Mouse (Mus musculus): ENCODE measurements around the gene Zbtb9. TPM values are rescaled to one million over a fixed set of nuclear protein-coding genes. Genes with fewer than 3 reads are reported as not detected.
"Not testable (repeated sequence)": the region's sequence is repeated elsewhere in the genome, so short reads cannot be mapped to it uniquely, and the experiment has no call there.

Gene Zbtb9
- polyA plus RNA-seq (2014; fragmentation: Nextera tagmentation; extraction: Ambion mirVana), result 6.3 and 12.8 TPM in 2 replicates

GRCm38 (mm10) chr17:26972703-26973574, at the start of gene Zbtb9:
Gene Zbtb9, plus strand, starts transcription at chr17:26973167.
- peak within 1 kb of the TSS; percentile 83 for H3K27ac ChIP-seq (ENCODE audit: low read depth, low read length)
- peaks cover 34% of the 10 kb centered on the region for H3K36me3 ChIP-seq (ENCODE audit: control insufficient read depth, insufficient read depth, low read length)
- H3K4me1 ChIP-seq (ENCODE audit: control insufficient read depth, insufficient read depth, low read length), result peaks cover 20% of the 10 kb centered on the region
- H3K4me2 ChIP-seq (replicated peaks; ENCODE audit: low read depth, low read length), result peak within 1 kb of the TSS; percentile 82
- H3K9ac ChIP-seq (ENCODE audit: low read depth, low read length), result peak within 1 kb of the TSS; percentile 83
- H3K4me3 ChIP-seq (ENCODE audit: low read length), result peak within 1 kb of the TSS; percentile 78
- H3K9me3 ChIP-seq (ENCODE audit: control insufficient read depth, low read length), result no peaks in the 10 kb centered on the region
- no peaks in the 10 kb centered on the region for H3K27me3 ChIP-seq (ENCODE audit: control insufficient read depth, insufficient read depth, low read length)
- peak; percentile 98 for ATAC-seq (ENCODE audit: low FRiP score, low TSS enrichment)
- under 1% methylated on average over 72 of the region's 75 CpGs for WGBS

- H3K27ac ChIP-seq (ENCODE audit: low read depth, low read length); H3K4me2 ChIP-seq (replicated peaks; ENCODE audit: low read depth, low read length); H3K27me3 ChIP-seq (ENCODE audit: control insufficient read depth, insufficient read depth, low read length); H3K9ac ChIP-seq (ENCODE audit: low read depth, low read length); H3K4me3 ChIP-seq (ENCODE audit: low read length); H3K4me1 ChIP-seq (ENCODE audit: control insufficient read depth, insufficient read depth, low read length); ATAC-seq (ENCODE audit: low FRiP score, low TSS enrichment); H3K9me3 ChIP-seq (ENCODE audit: control insufficient read depth, low read length): not testable (repeated sequence)
- 95% methylated on average over 9 of the region's 9 CpGs for WGBS
- peaks cover 42% of the 10 kb centered on the region for H3K36me3 ChIP-seq (ENCODE audit: control insufficient read depth, insufficient read depth, low read length)
Observed at GRCm38 (mm10) chr17:26925414-26925813, 47.6 kb upstream of the Zbtb9 start.

GRCm38 (mm10) chr17:26931795-26932194, 41.2 kb upstream of the Zbtb9 start:
- H3K9ac ChIP-seq (ENCODE audit: low read depth, low read length); H3K4me3 ChIP-seq (ENCODE audit: low read length); H3K27me3 ChIP-seq (ENCODE audit: control insufficient read depth, insufficient read depth, low read length); H3K27ac ChIP-seq (ENCODE audit: low read depth, low read length); H3K4me2 ChIP-seq (replicated peaks; ENCODE audit: low read depth, low read length); H3K9me3 ChIP-seq (ENCODE audit: control insufficient read depth, low read length): not testable (repeated sequence)
- 65% methylated on average over 7 of the region's 7 CpGs for WGBS
- peak; percentile 13; the same call in 1 of the 2 replicates for ATAC-seq (ENCODE audit: low FRiP score, low TSS enrichment)
- peaks cover 52% of the 10 kb centered on the region for H3K36me3 ChIP-seq (ENCODE audit: control insufficient read depth, insufficient read depth, low read length)
- H3K4me1 ChIP-seq (ENCODE audit: control insufficient read depth, insufficient read depth, low read length), result peaks cover 11% of the 10 kb centered on the region

DNA sequence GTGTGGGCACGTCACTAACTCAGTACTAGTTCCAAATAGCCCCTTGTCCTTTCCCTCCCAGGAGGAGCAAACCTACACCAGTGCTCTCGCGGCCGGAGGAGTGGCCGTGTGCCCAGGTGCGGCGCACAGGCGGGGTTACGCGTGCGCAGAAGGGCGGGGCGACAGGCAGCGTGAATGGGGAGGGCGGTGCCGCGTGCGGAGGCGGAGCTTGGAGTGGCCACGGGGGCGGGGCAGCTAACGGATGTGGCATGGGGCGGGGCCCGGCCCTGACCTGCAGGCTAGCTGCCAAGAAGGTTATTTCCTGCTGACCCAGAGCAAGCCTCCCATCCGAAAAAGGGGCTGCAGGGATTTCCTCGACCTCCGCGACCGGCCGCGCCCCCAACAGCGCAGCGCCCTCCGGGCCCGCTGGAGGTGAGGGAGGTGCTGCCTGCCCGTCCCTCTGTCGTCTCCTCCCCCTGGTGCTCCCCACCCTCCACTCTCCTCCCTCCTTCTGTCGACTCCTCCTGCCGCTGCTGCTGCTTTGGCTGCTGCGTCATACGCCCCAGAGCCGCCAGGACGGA, 40.0 kb upstream of the Zbtb9 start, which contains the start of gene Phf1:
Gene Phf1, plus strand, starts transcription at position 214 of the 560 bp plus-strand sequence.
- H3K9ac ChIP-seq (ENCODE audit: low read depth, low read length), result peak within 1 kb of the TSS; percentile 71
- WGBS, result 0% methylated on average over 43 of the region's 43 CpGs

DNA sequence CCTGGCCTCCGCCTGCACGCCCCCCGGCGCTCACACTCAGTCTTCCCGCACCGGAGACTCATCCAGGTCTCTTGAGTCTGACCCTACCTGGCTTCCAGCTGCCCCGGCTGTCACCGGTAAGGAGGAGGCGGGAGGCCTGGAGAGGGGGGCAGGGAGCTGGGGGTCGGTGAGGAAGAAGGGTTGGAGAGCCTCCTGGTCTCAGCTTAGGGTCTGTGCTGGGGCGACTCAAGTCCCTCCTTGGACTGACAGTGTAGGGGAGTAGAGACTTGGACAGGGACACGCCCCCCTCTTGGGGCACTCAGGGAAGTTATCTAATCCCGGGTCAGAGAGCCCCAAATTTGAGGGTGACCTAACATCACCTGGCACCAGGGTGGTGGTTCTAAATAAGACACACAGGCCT, 39.5 kb upstream of the Zbtb9 start:
- ATAC-seq (ENCODE audit: low FRiP score, low TSS enrichment), result peak; percentile 21

More for the DNA sequence above, 40.0 kb upstream of the Zbtb9 start, which contains the start of gene Phf1:
- H3K9me3 ChIP-seq (ENCODE audit: control insufficient read depth, low read length), result no peaks in the 10 kb centered on the region
- peak within 1 kb of the TSS; percentile 70 for H3K4me3 ChIP-seq (ENCODE audit: low read length)
- peaks cover 14% of the 10 kb centered on the region for H3K4me1 ChIP-seq (ENCODE audit: control insufficient read depth, insufficient read depth, low read length)
- peaks cover 50% of the 10 kb centered on the region for H3K36me3 ChIP-seq (ENCODE audit: control insufficient read depth, insufficient read depth, low read length)
- peak; percentile 88 for ATAC-seq (ENCODE audit: low FRiP score, low TSS enrichment)
- no peaks in the 10 kb centered on the region for H3K27me3 ChIP-seq (ENCODE audit: control insufficient read depth, insufficient read depth, low read length)
- H3K27ac ChIP-seq (ENCODE audit: low read depth, low read length), result peak within 1 kb of the TSS; percentile 86
- H3K4me2 ChIP-seq (replicated peaks; ENCODE audit: low read depth, low read length), result peak within 1 kb of the TSS; percentile 94

GRCm38 (mm10) chr17:26933885-26934827, 38.8 kb upstream of the Zbtb9 start:
- no peak for ATAC-seq (ENCODE audit: low FRiP score, low TSS enrichment)
- peak overlapping the region; percentile 71; the same call in 1 of the 2 replicates for H3K9ac ChIP-seq (ENCODE audit: low read depth, low read length)
- H3K27me3 ChIP-seq (ENCODE audit: control insufficient read depth, insufficient read depth, low read length), result no peaks in the 10 kb centered on the region
- no peak overlapping the region; the same call in 1 of the 2 replicates for H3K27ac ChIP-seq (ENCODE audit: low read depth, low read length)
- H3K4me3 ChIP-seq (ENCODE audit: low read length), result peak overlapping the region; percentile 70
- peaks cover 20% of the 10 kb centered on the region for H3K4me1 ChIP-seq (ENCODE audit: control insufficient read depth, insufficient read depth, low read length)
- no peaks in the 10 kb centered on the region for H3K9me3 ChIP-seq (ENCODE audit: control insufficient read depth, low read length)
- H3K36me3 ChIP-seq (ENCODE audit: control insufficient read depth, insufficient read depth, low read length), result peaks cover 46% of the 10 kb centered on the region
- H3K4me2 ChIP-seq (replicated peaks; ENCODE audit: low read depth, low read length), result peak overlapping the region; percentile 94
- WGBS, result 80% methylated on average over 16 of the region's 16 CpGs

More for the DNA sequence above, 39.5 kb upstream of the Zbtb9 start:
- H3K27ac ChIP-seq (ENCODE audit: low read depth, low read length), result peak overlapping the region; percentile 86
- no peaks in the 10 kb centered on the region for H3K27me3 ChIP-seq (ENCODE audit: control insufficient read depth, insufficient read depth, low read length)
- 5% methylated on average over 13 of the region's 13 CpGs for WGBS
- H3K4me1 ChIP-seq (ENCODE audit: control insufficient read depth, insufficient read depth, low read length), result peaks cover 19% of the 10 kb centered on the region
- peak overlapping the region; percentile 70 for H3K4me3 ChIP-seq (ENCODE audit: low read length)
- peak overlapping the region; percentile 71 for H3K9ac ChIP-seq (ENCODE audit: low read depth, low read length)
- peaks cover 50% of the 10 kb centered on the region for H3K36me3 ChIP-seq (ENCODE audit: control insufficient read depth, insufficient read depth, low read length)
- H3K9me3 ChIP-seq (ENCODE audit: control insufficient read depth, low read length), result no peaks in the 10 kb centered on the region
- peak overlapping the region; percentile 94 for H3K4me2 ChIP-seq (replicated peaks; ENCODE audit: low read depth, low read length)

- H3K36me3 ChIP-seq (ENCODE audit: control insufficient read depth, insufficient read depth, low read length), result peaks cover 42% of the 10 kb centered on the region
- WGBS, result 88% methylated on average over 9 of the region's 9 CpGs
- H3K9ac ChIP-seq (ENCODE audit: low read depth, low read length), result no peak overlapping the region
Observed at GRCm38 (mm10) chr17:26935027-26935426, 37.9 kb upstream of the Zbtb9 start.

DNA sequence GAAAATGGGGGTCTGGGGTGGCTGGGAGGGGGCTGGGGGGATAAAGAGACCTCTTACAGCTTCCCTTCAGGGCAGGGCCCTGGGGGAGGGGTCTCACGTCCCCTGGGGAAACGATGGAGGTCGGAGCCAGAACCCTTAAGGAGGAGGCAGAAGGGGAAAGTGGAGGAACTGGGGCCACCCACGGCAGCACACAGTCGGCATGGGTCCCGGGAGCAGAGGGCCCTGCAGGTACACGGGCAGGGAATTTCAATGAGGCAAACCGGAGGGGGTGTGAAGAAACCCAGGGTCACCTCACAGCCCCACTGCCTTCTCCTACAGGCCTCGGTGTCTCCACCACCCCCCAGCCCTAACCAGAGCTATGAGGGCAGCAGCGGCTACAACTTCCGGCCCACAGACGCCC, 36.5 kb upstream of the Zbtb9 start:
- Histone ChIP-seq H3K36me3 (ENCODE audit: control insufficient read depth, insufficient read depth, low read length) (peaks cover 31% of the 10 kb centered on the region), H3K9me3 (ENCODE audit: control insufficient read depth, low read length) (no peaks in the 10 kb centered on the region), H3K4me1 (ENCODE audit: control insufficient read depth, insufficient read depth, low read length) (peaks cover 31% of the 10 kb centered on the region), H3K4me2 (replicated peaks; ENCODE audit: low read depth, low read length) (no peak overlapping the region), H3K27me3 (ENCODE audit: control insufficient read depth, insufficient read depth, low read length) (no peaks in the 10 kb centered on the region), H3K4me3 (ENCODE audit: low read length) (no peak overlapping the region), H3K9ac (ENCODE audit: low read depth, low read length) (no peak overlapping the region), H3K27ac (ENCODE audit: low read depth, low read length) (no peak overlapping the region)
- no peak for ATAC-seq (ENCODE audit: low FRiP score, low TSS enrichment)
- 84% methylated on average over 12 of the region's 12 CpGs for WGBS

More at GRCm38 (mm10) chr17:26935027-26935426, 37.9 kb upstream of the Zbtb9 start:
- H3K27me3 ChIP-seq (ENCODE audit: control insufficient read depth, insufficient read depth, low read length), result no peaks in the 10 kb centered on the region
- ATAC-seq (ENCODE audit: low FRiP score, low TSS enrichment), result no peak
- no peak overlapping the region for H3K27ac ChIP-seq (ENCODE audit: low read depth, low read length)
- H3K4me3 ChIP-seq (ENCODE audit: low read length), result no peak overlapping the region
- H3K9me3 ChIP-seq (ENCODE audit: control insufficient read depth, low read length), result no peaks in the 10 kb centered on the region
- peaks cover 21% of the 10 kb centered on the region for H3K4me1 ChIP-seq (ENCODE audit: control insufficient read depth, insufficient read depth, low read length)
- no peak overlapping the region for H3K4me2 ChIP-seq (replicated peaks; ENCODE audit: low read depth, low read length)
